Mouse (Mus musculus): Measurements from ENCODE around the gene Lipc.

GRCm38 (mm10) chr9:70939752-70940501 is 12.1 kb downstream of the Lipc start:
- TF ChIP-seq GATA1 (IDR thresholded peaks at IDR 0.05; ENCODE audit: borderline replicate concordance, low read length) = no peak
- no peak for TF ChIP-seq FLI1 (IDR thresholded peaks at IDR 0.05; ENCODE audit: low read length)

Data from megakaryocyte, embryonic 14.5 days (primary cell).